Mouse (Mus musculus): ENCODE results near the gene Gm49661. TPM values are rescaled to one million over a fixed set of nuclear protein-coding genes. Genes with fewer than 3 reads are reported as not detected.

Gm49661 gene
- total and polyA plus RNA-seq, 3 experiments, result not detected

- Histone ChIP-seq H3K4me3 (ENCODE audit: low read depth, low read length) (peak overlapping the region; percentile 78), H3K27me3 (ENCODE audit: insufficient read depth, low read length) (no peaks in the 10 kb centered on the region), H3K4me1 (ENCODE audit: insufficient read depth, low read depth, low read length) (peaks cover 87% of the 10 kb centered on the region), H3K36me3 (replicated peaks) (peaks cover 49% of the 10 kb centered on the region), H3K9me3 (replicated peaks) (no peaks in the 10 kb centered on the region)
- DNase-seq (ENCODE audit: low spot score) (no peak), ATAC-seq (ENCODE audit: extremely low read depth, insufficient number of reproducible peaks, low FRiP score, poor library complexity, severe bottlenecking) (no peak)
- TF ChIP-seq CTCF (IDR thresholded peaks at IDR 0.05; ENCODE audit: low read depth, low read length) (no peak), GATA2 (IDR thresholded peaks at IDR 0.05; ENCODE audit: borderline replicate concordance, low read depth, low read length) (no peak), POLR2AphosphoS5 (IDR thresholded peaks at IDR 0.05; ENCODE audit: insufficient replicate concordance, low read depth, low read length) (peak; percentile 8; the same call in 1 of the 2 replicates), TAL1 (conservative IDR thresholded peaks at IDR 0.05; ENCODE audit: low read depth, low read length) (no peak), GATA1 (IDR thresholded peaks at IDR 0.05; ENCODE audit: borderline replicate concordance, low read length) (no peak)
Measured at GRCm38 (mm10) chr8:84970135-84970790, 1.0 kb upstream of the Gm49661 start.

GRCm38 (mm10) chr8:84968650-84969049 is 583 bp downstream of the Gm49661 start:
- Histone ChIP-seq H3K36me3 (replicated peaks) (peaks cover 59% of the 10 kb centered on the region), H3K4me1 (ENCODE audit: insufficient read depth, low read depth, low read length) (peaks cover 81% of the 10 kb centered on the region), H3K4me3 (ENCODE audit: low read depth, low read length) (peak overlapping the region; percentile 78), H3K9me3 (replicated peaks) (no peaks in the 10 kb centered on the region), H3K27me3 (ENCODE audit: insufficient read depth, low read length) (no peaks in the 10 kb centered on the region)
- ATAC-seq (ENCODE audit: extremely low read depth, insufficient number of reproducible peaks, low FRiP score, poor library complexity, severe bottlenecking) (no peak), DNase-seq (ENCODE audit: low spot score) (no peak)
- TF ChIP-seq POLR2AphosphoS5 (IDR thresholded peaks at IDR 0.05; ENCODE audit: insufficient replicate concordance, low read depth, low read length), result no peak

GRCm38 (mm10) chr8:84967532-84968304 is 1.5 kb downstream of the Gm49661 start:
- H3K9me3 ChIP-seq (replicated peaks), result no peaks in the 10 kb centered on the region
- peak overlapping the region; percentile 68; the same call in 1 of the 2 replicates for H3K4me3 ChIP-seq (ENCODE audit: low read depth, low read length)
- ATAC-seq (ENCODE audit: extremely low read depth, insufficient number of reproducible peaks, low FRiP score, poor library complexity, severe bottlenecking), result no peak
- peaks cover 76% of the 10 kb centered on the region for H3K4me1 ChIP-seq (ENCODE audit: insufficient read depth, low read depth, low read length)
- peaks cover 55% of the 10 kb centered on the region for H3K36me3 ChIP-seq (replicated peaks)
- peak; percentile 59 for TF ChIP-seq TAL1 (conservative IDR thresholded peaks at IDR 0.05; ENCODE audit: low read depth, low read length)
- TF ChIP-seq GATA2 (IDR thresholded peaks at IDR 0.05; ENCODE audit: borderline replicate concordance, low read depth, low read length), result no peak
- no peaks in the 10 kb centered on the region for H3K27me3 ChIP-seq (ENCODE audit: insufficient read depth, low read length)
- no peak for DNase-seq (ENCODE audit: low spot score)

GRCm38 (mm10) chr8:84966603-84967002 is 2.6 kb downstream of the Gm49661 start:
- peaks cover 55% of the 10 kb centered on the region for H3K36me3 ChIP-seq (replicated peaks)
- ATAC-seq (ENCODE audit: extremely low read depth, insufficient number of reproducible peaks, low FRiP score, poor library complexity, severe bottlenecking) (no peak), DNase-seq (ENCODE audit: low spot score) (no peak)
- no peaks in the 10 kb centered on the region for H3K9me3 ChIP-seq (replicated peaks)
- H3K4me3 ChIP-seq (ENCODE audit: low read depth, low read length), result peak overlapping the region; percentile 59; the same call in 1 of the 2 replicates
- H3K4me1 ChIP-seq (ENCODE audit: insufficient read depth, low read depth, low read length), result peaks cover 73% of the 10 kb centered on the region
- no peaks in the 10 kb centered on the region for H3K27me3 ChIP-seq (ENCODE audit: insufficient read depth, low read length)
- no peak for TF ChIP-seq GATA1 (IDR thresholded peaks at IDR 0.05; ENCODE audit: borderline replicate concordance, low read length)
- TF ChIP-seq TAL1 (conservative IDR thresholded peaks at IDR 0.05; ENCODE audit: low read depth, low read length), result no peak
- no peak for TF ChIP-seq POLR2AphosphoS5 (IDR thresholded peaks at IDR 0.05; ENCODE audit: insufficient replicate concordance, low read depth, low read length)
- no peak for TF ChIP-seq GATA2 (IDR thresholded peaks at IDR 0.05; ENCODE audit: borderline replicate concordance, low read depth, low read length)
- no peak for TF ChIP-seq CTCF (IDR thresholded peaks at IDR 0.05; ENCODE audit: low read depth, low read length)

GRCm38 (mm10) chr8:84965731-84966291 is 3.4 kb downstream of the Gm49661 start:
- no peaks in the 10 kb centered on the region for H3K9me3 ChIP-seq (replicated peaks)
- peaks cover 67% of the 10 kb centered on the region for H3K4me1 ChIP-seq (ENCODE audit: insufficient read depth, low read depth, low read length)
- DNase-seq (ENCODE audit: low spot score), result peak; percentile 87
- H3K27me3 ChIP-seq (ENCODE audit: insufficient read depth, low read length), result no peaks in the 10 kb centered on the region
- H3K36me3 ChIP-seq (replicated peaks), result peaks cover 55% of the 10 kb centered on the region
- peak; percentile 86 for ATAC-seq (ENCODE audit: extremely low read depth, insufficient number of reproducible peaks, low FRiP score, poor library complexity, severe bottlenecking)
- H3K4me3 ChIP-seq (ENCODE audit: low read depth, low read length), result peak overlapping the region; percentile 73
- TF ChIP-seq GATA2 (IDR thresholded peaks at IDR 0.05; ENCODE audit: borderline replicate concordance, low read depth, low read length) (no peak), POLR2AphosphoS5 (IDR thresholded peaks at IDR 0.05; ENCODE audit: insufficient replicate concordance, low read depth, low read length) (no peak), TAL1 (conservative IDR thresholded peaks at IDR 0.05; ENCODE audit: low read depth, low read length) (no peak)

GRCm38 (mm10) chr8:84963952-84964351 is 5.3 kb downstream of the Gm49661 start:
- Histone ChIP-seq H3K4me1 (ENCODE audit: insufficient read depth, low read depth, low read length) (peaks cover 51% of the 10 kb centered on the region), H3K4me3 (ENCODE audit: low read depth, low read length) (no peak overlapping the region), H3K36me3 (replicated peaks) (peaks cover 62% of the 10 kb centered on the region)

More at GRCm38 (mm10) chr8:84963952-84964351, 5.3 kb downstream of the Gm49661 start:
- DNase-seq (ENCODE audit: low spot score), result no peak
- H3K27me3 ChIP-seq (ENCODE audit: insufficient read depth, low read length), result no peaks in the 10 kb centered on the region
- no peak for TF ChIP-seq CTCF (IDR thresholded peaks at IDR 0.05; ENCODE audit: low read depth, low read length)
- TF ChIP-seq TAL1 (conservative IDR thresholded peaks at IDR 0.05; ENCODE audit: low read depth, low read length), result no peak
- no peak for TF ChIP-seq GATA1 (IDR thresholded peaks at IDR 0.05; ENCODE audit: borderline replicate concordance, low read length)
- no peak for TF ChIP-seq GATA2 (IDR thresholded peaks at IDR 0.05; ENCODE audit: borderline replicate concordance, low read depth, low read length)
- TF ChIP-seq POLR2AphosphoS5 (IDR thresholded peaks at IDR 0.05; ENCODE audit: insufficient replicate concordance, low read depth, low read length), result no peak
- no peaks in the 10 kb centered on the region for H3K9me3 ChIP-seq (replicated peaks)
- ATAC-seq (ENCODE audit: extremely low read depth, insufficient number of reproducible peaks, low FRiP score, poor library complexity, severe bottlenecking), result no peak

Data from G1E (cell line).